Mouse (Mus musculus) fibroblast of lung, adult 2 months (primary cell): Measurements from ENCODE around the gene Cxcl12.

ENCODE experiments used
- DNase-seq: peaks from one replicate; pipeline ENCODE4 v3.0.0-alpha.2; 2011; ENCODE audit warnings: low read depth

Cxcl12 gene

DNA sequence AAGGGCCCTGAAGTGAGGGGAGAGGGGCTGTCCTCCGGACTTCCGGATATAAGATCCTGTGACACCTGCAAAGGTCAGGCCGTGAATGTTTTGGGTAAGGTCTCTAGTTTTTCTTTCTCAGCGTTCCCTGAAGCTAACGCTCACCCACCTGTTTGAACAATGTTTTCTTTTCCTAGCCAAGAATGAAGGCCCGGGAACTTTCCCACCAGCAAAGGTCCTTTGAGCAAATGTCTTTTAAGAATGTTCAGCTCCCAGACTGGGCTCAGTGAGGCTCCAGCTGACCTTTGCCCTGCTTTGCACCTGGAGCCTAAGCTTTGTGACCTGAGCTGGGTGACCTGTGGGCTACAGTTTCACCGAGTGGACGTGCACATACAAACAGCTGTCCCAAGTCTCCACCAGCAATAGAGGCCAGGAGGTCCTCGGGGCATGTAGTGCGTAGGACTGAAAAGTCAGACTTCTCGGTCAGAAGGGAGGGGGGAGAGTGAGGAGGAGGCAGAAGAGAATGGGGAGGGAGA lies 52.6 kb downstream of the Cxcl12 start:
- DNase-seq, result no peak
